Mouse (Mus musculus) erythroid progenitor cell, adult 5-6 weeks (primary cell): ENCODE measurements around the gene Macrod1. TPM values are rescaled to one million over a fixed set of nuclear protein-coding genes. Genes with fewer than 3 reads are reported as not detected.

Source experiments
- ATAC-seq: replicated peaks from 2 replicates; pipeline ENCODE4 v1.8.0; 2016; ENCODE audit warnings: moderate number of reproducible peaks, mild to moderate bottlenecking, moderate TSS enrichment, inconsistent platforms; ENCODE audit not compliant: poor library complexity, low FRiP score, severe bottlenecking
- total RNA-seq, 2 experiments: library from RNA; stranded (forward) in 1 of 2; stranded (reverse) in 1 of 2; fragments of 150-400 nt in 1 of 2; fragments of 186-747, 209-891 nt in 1 of 2; gene quantifications; 2 replicates each; pipeline versions ENCODE4 v1.2.3 to v1.2.4; 2015 to 2017; ENCODE audit warnings: low replicate concordance in 2 of 2

Macrod1 gene
- total RNA-seq, 2 experiments from 2014 or later = 0.53 TPM; not detected in 1

DNA sequence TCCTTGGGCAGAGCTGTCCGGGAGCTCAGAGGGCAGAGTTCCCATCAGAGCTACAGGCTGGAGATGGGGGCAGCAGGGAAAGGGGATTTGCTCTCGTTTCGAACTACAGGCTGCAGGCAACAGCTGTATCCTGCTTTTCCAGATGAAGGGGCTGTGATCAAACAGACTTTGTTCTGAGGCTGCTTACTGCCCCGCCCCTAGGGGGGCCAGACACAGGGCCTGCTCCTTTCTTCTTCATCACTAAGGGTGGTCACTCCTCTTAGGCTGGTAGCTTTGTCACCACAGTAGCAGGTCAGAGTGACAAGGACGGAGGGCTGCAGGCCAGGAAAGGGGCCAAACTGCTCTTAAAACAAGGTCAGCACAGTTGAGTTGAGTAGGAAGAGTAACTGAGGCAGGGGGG lies 53.5 kb downstream of the Macrod1 start:
- no peak for ATAC-seq

DNA sequence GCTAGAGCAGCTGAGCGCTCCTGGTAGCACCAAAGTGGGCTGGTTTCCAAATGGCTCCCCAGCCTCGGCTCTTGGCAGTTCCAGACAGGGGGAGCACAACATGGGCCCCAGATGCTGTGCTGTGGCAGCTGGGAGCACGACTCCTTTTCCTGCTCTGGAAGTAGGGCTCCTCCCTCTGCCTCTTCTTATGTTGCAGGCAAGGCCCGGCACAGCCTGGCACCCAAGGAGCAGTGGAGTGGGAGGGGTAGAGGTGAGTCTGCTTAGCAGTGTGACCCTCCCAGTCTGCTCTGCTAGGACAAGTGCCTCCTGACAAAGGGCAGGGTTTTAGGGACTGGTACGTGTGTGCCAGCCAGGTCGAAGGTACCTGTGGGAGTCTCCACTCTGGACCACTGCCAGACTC lies 54.3 kb downstream of the Macrod1 start:
- no peak for ATAC-seq

DNA sequence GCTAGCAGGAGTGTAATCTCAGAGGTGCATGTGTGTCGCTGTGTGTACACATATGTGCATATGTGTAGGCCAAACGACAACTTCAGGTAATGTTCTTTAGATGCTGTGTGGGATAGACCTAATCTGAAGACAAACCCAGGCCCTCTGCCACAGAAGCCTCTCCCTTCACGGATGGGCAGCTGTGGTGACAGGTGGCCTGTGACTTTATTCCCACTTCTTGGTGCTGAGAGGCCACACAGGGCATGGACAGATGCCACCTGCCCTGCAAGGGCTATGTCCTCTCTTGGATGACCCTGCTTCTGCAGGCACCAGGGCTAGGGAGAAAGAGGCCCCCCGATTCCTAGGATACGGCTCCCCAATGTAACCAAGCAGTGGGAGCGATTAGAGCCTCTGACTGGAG lies 54.7 kb downstream of the Macrod1 start:
- ATAC-seq = no peak

DNA sequence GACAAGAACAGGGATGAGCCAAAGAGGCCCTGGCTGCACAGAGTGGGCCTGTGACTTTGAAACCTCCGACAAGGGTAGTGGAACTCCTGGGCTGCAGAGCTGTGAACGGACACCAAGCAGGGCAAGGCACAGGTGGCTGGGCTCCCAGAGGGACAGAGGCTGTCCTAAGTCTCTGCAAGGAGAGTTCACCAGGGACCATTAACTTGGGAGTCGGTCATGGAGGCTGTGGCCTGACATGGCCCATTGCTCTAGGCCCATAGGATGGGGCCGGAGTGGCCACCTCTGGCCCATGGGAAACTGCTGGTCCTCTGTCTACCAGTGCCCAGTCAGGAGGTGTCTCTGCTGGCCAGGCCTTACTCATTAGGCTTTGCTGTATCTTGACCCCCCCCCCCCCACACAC lies 55.1 kb downstream of the Macrod1 start:
- no peak for ATAC-seq

DNA sequence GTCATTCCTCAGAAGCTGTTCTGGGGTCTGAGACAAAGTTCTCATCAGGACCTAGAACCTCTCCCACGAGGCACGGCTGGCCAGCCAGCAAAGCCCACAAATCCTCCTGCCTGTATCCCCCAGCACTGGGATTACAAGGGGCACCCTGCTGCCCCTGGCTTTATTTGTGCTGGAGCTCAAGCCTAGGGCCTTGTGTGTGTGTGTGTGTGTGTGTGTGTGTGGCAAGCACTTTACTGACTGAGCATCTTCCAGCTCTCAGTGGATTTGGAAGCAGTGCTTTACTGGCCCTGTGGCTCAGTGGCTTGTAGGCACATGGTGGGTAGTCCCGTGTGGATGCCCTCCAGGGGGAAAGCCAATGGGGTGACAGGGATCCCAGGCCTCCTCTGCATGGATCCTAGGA lies 56.0 kb downstream of the Macrod1 start:
- no peak for ATAC-seq

DNA sequence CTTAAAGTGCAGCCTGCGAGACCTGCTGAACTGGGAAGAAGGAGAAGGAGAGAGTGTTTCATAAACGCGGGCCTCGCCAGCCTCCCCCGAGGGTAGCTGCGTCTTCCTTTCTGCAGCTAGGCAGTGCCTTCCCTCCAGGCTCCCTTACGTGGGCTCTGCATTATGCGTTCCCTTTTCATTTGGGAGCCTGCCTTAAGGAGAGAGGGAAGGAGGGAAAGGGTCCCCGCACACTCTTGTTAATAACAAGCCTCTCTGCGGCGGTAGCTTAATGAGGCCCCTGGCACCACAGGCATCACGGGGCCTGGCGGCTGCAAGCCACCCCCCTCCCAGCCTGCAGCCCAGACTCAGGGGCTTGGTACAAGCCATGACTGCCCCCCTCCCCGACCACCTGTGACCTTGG lies 57.0 kb downstream of the Macrod1 start:
- no peak for ATAC-seq

DNA sequence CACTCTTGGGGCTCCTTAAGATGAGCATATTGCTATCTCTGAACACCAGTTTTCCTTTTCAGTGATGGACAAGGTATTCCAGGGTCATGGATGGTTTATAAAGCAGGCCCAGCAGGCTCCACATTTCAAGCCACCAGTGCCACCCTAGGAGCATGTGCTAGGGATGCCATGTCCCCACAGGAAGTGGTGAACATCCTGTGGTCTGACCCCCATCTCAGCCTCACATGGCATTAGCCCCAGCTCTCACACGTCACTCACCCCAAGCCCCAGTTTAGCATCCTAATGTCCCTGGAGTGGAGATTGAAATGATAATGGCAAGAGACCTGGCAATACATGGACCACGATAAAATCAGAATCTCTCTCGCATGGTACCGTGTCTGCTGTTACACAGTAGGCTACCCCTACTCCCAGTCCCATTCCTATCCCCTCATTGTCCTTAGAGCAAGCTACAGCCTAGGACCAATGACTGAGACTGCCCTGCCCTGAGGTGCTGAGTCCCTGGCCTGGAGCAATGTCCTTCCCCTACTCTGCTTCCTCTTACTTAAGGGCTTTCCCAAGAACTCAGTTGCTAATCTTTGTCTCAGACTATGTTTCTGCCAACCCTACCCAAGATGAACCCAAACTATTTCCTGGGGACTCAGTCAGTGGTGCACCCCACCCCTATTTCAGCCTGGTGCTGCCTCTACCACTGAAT lies 59.6 kb downstream of the Macrod1 start:
- no peak for ATAC-seq

DNA sequence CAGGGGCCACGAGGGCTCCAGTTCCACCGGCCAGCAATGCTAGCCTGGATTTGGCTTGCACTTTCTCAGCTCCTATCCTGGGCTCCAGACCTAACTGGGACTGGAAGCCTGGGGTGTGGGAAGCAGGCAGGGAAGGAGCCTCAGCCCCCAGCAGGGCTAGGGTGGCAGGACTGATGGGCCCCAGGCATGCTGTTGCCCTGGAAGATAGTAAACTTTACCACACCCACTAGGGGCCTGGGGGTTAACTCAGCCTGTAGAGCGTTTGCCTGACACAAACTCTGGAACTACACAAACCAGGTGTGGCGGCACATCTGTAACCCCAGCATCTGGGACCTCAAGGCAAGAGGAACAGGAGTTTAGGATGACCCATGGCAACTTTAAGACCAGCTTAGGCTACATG lies 60.5 kb downstream of the Macrod1 start:
- ATAC-seq = no peak

DNA sequence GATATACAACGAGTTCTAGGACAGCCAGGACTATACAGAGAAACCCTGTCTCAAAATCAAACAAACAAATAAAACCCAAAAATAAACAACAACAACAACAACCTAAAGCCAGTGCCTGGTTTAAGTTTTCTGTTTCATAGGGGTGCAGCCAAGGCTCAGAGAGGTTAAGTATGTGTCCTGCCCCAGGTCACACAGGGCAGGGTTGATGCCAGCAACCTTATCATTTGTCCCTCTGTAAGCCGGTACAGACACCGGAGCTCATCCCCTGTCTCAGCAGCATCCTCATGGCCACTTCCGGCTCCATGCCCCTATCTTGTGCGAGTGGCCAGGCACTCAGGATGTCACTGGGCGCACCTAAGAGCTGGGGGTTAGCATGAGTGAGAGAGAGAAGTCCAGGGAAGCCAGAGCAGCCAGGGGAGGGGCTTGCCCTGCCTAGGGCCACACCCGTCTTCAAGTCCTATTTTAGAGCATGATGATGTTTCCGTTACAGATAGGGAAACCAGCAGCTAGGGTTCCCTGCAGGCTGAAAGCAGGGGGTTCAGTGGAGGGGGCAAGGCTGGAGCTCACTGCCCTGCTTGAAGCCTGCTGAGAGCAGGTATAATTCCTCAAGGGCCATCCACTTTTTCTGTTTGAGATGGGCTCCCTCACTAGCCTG lies 61.2 kb downstream of the Macrod1 start:
- peak; percentile 40; the same call in 1 of the 2 replicates for ATAC-seq

DNA sequence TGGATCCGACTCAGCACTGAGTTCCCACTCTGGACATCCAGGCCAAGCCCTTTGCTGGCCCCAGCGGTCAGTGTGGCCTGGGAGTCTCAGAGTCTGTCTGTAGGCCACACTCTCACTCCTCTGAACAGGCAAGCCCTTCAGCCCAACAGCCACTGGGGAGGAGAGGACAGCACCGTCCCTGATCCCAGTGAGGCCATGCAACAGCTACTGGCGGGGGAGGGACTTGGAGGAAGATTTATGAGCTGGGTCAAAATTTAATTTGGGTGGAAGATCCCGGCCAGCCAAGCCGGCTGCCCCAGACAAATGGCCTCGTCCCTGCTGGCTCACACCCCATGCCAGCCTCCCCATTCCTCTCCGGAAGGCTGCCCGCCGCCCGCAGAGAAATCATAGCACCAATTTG lies 64.6 kb downstream of the Macrod1 start:
- no peak for ATAC-seq

DNA sequence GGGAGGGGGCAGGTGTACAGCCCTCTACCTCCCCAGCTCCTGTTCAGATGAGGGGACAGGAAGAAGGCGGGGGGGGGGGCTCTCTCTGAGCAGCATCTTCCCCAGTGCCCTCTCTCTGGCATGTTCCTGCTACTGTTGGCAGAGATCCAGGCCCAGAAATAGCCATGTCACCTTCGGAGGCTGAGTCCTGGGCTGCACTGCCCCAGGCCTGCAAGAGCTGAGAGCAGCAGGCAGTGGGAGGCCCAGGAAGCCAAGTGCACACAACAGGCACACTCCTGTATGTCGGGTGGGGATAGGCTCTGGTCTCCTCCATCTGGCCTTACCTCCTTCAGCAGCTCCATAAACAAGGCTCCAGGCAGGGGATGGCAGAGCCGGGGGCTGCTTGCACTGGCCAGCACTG lies 65.7 kb downstream of the Macrod1 start:
- no peak for ATAC-seq

DNA sequence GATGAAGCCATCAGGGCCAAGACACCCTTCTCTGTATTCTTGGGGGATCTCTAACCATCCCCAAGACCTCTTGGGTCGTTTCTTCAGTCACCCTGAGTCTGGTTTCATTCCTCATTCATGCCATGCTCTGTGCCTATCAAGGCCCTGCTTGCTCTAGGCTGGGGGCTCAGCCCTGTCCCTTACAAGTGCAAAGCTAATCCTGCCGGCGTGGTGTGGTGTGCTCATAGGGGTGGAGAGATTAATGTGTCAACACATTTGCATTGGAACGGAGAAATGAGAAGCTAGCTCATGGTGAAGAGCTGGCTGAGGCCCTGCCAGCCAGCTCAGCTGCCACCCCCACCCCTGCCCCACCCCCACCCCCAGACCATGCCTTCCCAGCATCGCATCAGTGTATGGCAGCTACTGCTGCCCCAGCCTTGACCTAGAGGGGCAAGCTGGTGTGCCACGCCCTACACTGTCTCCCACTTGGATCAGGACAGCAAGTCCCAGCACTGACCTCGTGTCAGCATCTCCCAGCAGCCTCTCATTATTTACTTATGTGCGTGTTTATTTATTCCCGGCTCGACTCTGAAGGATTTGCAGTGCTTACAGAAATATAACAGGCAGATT lies 66.2 kb downstream of the Macrod1 start:
- no peak for ATAC-seq

DNA sequence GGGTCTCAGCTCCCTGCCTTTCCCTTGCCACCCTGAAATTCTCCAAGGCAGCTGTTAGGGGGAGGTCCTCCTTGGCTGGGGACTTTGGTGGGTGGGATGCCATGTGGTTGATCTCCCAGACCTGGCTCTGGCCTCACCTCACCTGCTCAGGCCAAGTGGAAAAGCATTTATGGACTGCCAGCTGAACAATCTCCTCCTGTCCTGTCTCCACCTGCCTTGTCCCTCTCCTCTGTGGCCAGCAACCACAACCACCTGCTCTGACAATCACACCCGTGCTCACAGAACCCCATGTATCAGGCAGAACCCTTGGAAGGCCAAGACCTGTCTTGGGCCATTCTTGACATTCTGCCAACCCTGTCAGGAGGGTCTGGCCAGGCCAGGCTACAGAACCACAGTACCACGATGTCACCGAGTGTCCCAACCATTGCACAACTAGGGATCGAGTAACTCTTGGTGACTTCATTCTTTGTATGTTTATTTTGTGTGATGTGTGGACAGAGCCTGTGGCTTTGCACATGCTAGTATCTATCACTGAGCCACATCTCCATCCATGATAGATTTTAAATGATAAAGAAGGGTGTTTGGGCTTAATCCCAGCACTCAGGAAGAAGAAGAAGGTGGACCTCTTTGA lies 69.0 kb downstream of the Macrod1 start:
- peak; percentile 11; the same call in 1 of the 2 replicates for ATAC-seq

DNA sequence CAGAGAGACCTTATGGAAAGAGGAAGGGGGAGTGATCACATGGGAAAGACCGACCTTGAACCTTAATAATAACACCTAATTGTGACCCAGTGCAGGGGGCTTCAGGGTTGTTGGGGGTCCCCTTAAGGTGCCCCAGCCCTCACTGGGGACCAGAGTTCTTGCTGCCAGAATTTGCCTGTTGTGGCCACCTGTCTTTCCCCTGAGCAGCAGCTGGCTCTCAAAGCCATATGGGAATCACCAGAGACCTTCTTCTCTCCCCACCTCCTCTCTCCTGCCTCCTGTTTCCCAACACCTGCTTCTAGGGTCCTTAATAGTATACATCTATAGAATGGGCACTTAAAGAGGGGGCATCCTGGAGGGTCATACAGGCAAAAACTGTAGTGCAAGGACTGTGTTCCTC lies 69.6 kb downstream of the Macrod1 start:
- ATAC-seq = no peak

DNA sequence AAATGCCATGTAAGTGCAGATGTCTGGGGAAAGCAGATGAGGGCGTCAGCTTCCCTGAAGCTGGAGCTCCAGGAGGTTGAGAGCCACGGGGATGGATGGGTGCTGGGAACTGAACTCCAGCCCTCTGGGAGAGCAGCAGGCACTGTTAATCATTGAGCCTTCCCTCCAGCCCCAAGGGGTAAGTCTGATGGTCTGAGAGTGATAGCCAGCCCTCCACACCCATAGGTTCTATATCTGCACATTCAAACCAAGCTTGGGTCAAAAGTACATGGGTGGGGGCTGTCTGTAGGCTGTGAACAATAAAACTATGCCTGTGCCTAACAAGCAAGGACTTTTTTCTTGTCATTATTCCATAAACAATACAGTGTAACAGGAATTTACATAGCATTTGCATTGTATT lies 70.3 kb downstream of the Macrod1 start:
- no peak for ATAC-seq

DNA sequence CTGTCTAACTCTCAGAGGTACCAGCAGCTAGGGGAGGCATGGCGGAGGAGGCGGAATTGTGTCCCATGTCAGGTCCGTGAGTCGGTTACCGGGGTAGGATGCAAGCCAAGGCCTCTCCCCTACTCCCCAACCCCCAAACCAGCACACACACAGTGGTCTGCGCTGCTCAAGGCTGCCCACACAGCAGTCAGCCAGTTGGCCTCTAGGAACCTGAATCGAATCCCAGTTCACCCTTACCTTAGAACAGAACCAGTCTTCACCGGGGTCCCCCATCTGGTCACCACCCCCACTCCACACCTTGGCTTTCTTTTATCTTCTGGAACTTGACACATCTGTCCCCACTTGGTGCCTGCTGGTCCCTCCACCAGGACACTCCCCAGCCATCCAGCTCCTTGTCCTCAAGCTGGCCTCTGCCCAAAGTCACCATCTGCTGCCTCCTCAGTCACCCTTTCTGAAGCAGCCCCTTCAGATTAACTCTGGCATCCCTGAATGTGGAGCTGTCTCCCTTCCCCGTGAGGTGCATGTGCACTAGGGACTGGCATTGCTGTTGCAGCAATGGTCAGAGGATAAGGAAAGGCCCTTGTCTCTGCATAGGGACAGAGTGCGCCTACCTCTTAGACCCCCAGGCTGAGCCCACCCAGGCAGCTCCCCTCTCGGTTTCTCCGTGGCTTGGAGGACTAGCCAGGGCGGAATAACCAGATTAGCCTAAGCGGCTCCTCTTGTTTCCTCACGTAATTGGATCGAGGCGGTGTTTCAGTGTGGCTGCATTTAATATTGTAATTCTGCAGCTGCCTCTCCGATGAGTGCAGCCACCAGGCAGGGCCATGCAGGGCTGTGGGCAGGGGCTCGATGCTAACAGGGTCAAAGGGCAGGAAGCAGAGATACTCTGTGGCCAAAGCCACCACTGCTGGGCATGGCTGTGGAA lies 72.2 kb downstream of the Macrod1 start:
- ATAC-seq = no peak

DNA sequence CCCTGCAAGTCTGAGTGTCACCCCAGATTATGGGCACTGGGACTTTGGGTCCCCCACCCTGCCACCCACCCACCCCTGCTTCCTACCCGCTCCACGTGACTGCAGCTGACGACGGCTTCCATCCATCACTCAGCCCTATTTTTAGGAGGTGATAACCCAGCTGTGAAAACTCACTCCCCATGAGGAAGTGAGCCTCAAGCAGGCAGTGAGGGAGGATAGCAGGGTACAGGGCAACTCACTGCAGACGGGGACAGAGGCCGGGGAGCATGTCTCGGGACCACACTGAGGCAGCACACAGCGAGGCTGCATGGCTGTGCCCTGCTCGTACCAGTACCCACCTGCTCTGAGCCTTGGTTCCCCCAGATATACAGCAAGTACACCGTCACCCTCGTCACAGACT lies 73.7 kb downstream of the Macrod1 start:
- no peak for ATAC-seq

DNA sequence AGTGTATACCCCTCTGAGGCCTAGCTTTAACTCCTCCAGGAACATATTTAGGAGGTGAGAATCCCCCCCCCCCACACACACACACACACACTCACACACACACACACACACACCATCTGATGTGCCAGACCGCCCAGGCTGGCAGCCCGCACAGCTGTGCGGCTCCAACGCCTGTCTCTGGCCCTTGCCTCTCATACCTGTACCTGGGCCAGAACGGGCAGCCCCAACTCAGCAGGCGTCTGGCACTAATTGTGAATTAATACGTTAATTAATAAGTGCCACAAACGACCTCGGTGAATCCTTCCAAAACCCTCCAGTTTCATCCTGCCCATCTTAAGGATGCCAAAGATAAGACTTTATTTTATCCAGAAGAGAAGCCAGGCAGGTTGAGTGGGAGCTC lies 76.8 kb downstream of the Macrod1 start:
- no peak for ATAC-seq

DNA sequence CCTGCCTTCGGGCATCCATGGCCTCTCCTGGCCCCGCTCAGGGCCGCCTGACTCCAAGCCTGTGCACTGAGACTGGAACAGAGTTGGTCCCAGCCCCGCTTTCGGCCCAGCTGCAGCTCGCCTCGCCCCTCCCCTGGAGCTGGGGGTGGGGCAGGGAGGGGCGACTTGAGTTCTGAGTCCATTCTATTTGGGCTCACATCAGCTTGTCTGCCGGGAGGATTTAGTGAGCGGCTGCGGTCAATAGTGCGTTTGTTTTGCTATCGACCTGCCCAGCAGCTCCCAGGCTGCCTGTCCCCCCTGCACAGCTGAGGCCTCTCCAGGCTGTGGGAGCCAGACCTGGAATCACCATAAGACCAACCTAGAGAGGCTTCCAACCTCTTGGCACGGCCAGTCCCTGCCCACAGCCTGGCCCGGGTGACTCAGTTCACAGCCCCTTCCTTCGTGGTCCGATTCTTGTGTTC lies 78.1 kb downstream of the Macrod1 start:
- ATAC-seq = no peak

DNA sequence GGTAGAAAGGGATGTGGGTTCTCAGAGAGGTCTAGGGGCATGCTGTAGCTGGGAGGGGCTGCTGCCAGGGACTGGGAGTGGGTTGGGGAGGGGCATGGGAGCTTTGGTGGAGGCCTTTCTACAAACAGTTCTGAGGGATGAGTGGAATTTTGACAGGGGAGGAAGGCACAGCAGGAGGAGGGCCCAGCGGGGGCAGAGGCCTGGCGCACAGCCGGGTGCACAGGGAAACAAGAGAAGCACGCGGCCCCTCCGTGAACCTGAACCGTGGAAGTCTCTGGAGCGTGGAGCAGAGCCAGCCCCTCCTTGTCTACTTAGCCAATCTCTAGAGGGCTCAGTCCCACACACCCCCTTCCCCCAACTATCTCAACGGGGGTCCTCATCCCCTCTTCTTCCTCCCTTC lies 78.9 kb downstream of the Macrod1 start:
- ATAC-seq = no peak
